Mouse (Mus musculus) forebrain, embryonic 11.5 days (tissue): ENCODE measurements at regions not wholly inside any gene's neighbourhood (a gene's known extent, or its start where the extent isn't known, plus 50 kb on each side); places are given as distances from the start of the nearest gene placed in this dataset.
"Not testable (repeated sequence)": the region's sequence is repeated elsewhere in the genome, so short reads cannot be mapped to it uniquely, and the experiment has no call there.

Experiments
- ATAC-seq: fragments of 200-750 bp; cut with Nextera tagmentation; replicated peaks from 2 replicates; pipeline ENCODE4 v1.8.0; 2017; ENCODE audit warnings: moderate TSS enrichment; ENCODE audit not compliant: low FRiP score
- DNase-seq: peaks from one replicate; pipeline ENCODE4 v3.0.0-alpha.2; 2017; ENCODE audit warnings: low spot score
- H3K27ac ChIP-seq: fragments of 300-500 bp; sonication (generic); 2 replicates; pipeline ENCODE4 v1.5.1; 2014; ENCODE audit warnings: low read depth, low read length
- H3K27me3 ChIP-seq: fragments of 300-500 bp; sonication (generic); 2 replicates; pipeline ENCODE4 v1.6.1; 2014; ENCODE audit warnings: mild to moderate bottlenecking, low read length, mixed read lengths; ENCODE audit not compliant: control insufficient read depth, insufficient read depth
- H3K36me3 ChIP-seq: fragments of 300-500 bp; sonication (generic); 2 replicates; pipeline ENCODE4 v1.6.1; 2014; ENCODE audit warnings: mild to moderate bottlenecking, low read length, moderate library complexity, mixed read lengths; ENCODE audit not compliant: control insufficient read depth, insufficient read depth
- H3K4me1 ChIP-seq: fragments of 300-500 bp; sonication (generic); replicated peaks from 2 replicates; pipeline ENCODE4 v1.6.1; 2014; ENCODE audit warnings: low read length, mixed read lengths; ENCODE audit not compliant: control insufficient read depth, insufficient read depth
- H3K4me2 ChIP-seq: fragments of 300-500 bp; sonication (generic); 2 replicates; pipeline ENCODE4 v1.6.1; 2014; ENCODE audit warnings: low read depth, mild to moderate bottlenecking, low read length, moderate library complexity, mixed read lengths; ENCODE audit not compliant: severe bottlenecking
- H3K4me3 ChIP-seq: fragments of 300-500 bp; sonication (generic); 2 replicates; pipeline ENCODE4 v1.5.1; 2014; ENCODE audit warnings: low read depth, low read length
- H3K9ac ChIP-seq: fragments of 300-500 bp; sonication (generic); 2 replicates; pipeline ENCODE4 v1.6.1; 2014; ENCODE audit warnings: low read length
- H3K9me3 ChIP-seq: fragments of 300-500 bp; sonication (generic); 2 replicates; pipeline ENCODE4 v1.6.1; 2016; ENCODE audit warnings: low read length, mixed read lengths; ENCODE audit not compliant: control insufficient read depth
- WGBS: fragments of 180-500 bp; shearing (Covaris S2); extraction: QIAGEN DNeasy Blood & Tissue Kit; methylation state at CpG from one replicate; pipeline ENCODE4 v1.1.7; 2014; 5-methylcytosine and 5-hydroxymethylcytosine counted together

DNA sequence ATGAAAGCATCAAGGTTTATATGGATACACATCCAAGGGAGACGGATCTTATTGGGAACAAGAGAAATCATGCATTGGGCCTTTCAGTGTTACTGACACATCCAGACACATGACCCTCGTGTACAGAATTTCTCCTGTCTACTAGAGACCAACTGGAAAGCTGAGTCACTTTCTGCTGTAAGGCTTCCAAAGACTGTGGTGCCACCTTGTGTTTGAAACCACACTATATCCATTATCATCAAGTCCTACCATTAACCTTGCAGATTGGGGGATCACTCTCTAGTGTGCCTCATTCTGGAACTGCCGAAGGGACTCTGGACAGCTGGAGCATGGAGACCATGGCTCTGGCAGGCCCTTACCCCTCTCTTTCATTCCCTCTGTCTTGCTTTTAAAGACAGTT, 125.2 kb downstream of the Zxdb start:
- not testable (repeated sequence) for H3K27me3 ChIP-seq, H3K27ac ChIP-seq, H3K4me1 ChIP-seq, H3K4me3 ChIP-seq, DNase-seq, H3K4me2 ChIP-seq, H3K9me3 ChIP-seq, ATAC-seq, H3K9ac ChIP-seq, H3K36me3 ChIP-seq
- no CpG with 5 or more reads among the region's 3 CpGs for WGBS

DNA sequence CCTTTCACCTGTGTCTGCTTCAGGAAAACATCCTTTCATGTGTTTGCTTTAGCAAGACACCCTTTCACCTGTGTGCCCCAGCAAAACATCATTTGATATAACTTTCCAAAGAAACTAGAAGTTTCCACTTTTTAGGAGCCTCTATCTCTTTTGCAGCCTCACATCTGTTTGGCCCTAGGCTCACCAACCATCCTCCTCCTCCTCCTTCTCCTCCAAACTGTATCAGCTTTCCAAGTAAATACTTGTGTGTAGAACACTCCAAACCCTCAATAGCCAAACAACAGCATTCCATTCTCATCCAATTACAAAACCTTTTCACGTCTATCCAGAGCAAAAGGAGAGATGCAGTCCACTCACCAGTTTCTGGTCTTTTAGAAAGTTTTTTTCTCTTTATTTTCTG, 133.1 kb downstream of the Zxdb start:
- no peaks in the 10 kb centered on the region for H3K4me1 ChIP-seq
- ATAC-seq (no peak), DNase-seq (no peak)
- H3K27ac ChIP-seq = no peak overlapping the region
- no peak overlapping the region for H3K4me3 ChIP-seq
- no peaks in the 10 kb centered on the region for H3K36me3 ChIP-seq
- H3K9me3 ChIP-seq = no peaks in the 10 kb centered on the region
- no peak overlapping the region for H3K9ac ChIP-seq
- no peaks in the 10 kb centered on the region for H3K27me3 ChIP-seq
- WGBS = 58% methylated on average over 1 of the region's 1 CpGs
- H3K4me2 ChIP-seq = no peak overlapping the region

DNA sequence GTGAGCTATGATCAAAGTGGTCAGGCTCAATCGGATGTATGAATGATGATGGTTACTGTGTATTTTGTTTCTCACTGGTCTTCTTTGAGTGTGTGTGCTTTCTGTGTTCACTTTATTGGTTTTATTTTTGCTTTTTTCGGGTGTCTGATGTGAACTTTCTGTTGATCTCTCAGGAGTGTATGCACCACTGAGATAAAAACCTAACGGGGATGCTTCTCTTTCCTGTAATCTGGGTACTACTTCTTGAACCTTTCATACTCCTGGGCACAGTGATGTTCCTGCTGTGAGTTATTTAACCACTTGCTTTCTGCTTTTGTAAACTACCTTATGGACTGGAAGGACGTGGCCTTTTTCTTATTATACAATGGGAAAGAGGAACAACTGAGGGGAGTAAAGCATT, 133.6 kb downstream of the Zxdb start:
- no peak for DNase-seq
- no peak overlapping the region for H3K9ac ChIP-seq
- H3K36me3 ChIP-seq = no peaks in the 10 kb centered on the region
- WGBS = 69% methylated on average over 4 of the region's 4 CpGs
- no peaks in the 10 kb centered on the region for H3K9me3 ChIP-seq
- no peak overlapping the region for H3K4me3 ChIP-seq
- H3K4me2 ChIP-seq = no peak overlapping the region
- H3K27ac ChIP-seq = no peak overlapping the region
- H3K4me1 ChIP-seq = no peaks in the 10 kb centered on the region
- H3K27me3 ChIP-seq = no peaks in the 10 kb centered on the region
- ATAC-seq = no peak

DNA sequence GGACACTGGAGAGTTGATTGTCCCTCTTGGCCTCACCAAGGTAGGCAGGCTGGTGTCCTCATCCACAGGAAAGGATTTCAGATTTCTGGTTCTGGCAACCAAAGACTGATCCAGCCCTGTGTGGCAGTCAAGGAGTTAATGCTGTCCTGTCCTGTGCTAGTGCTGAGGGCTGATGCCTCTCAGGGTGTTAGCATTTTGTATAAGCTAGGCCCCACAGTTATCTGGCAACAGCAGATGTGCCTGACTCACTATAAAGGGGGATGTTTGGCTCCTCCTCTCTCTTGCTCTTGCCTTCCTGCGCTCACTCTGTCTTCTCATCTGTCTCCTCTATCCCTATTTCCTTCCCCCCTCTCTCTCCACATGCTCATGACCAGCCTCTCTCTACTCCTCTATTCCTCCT, 138.8 kb downstream of the Zxdb start:
- ATAC-seq = no peak
- Histone ChIP-seq H3K27ac (no peak overlapping the region), H3K9ac (no peak overlapping the region), H3K4me3 (no peak overlapping the region), H3K4me2 (no peak overlapping the region), H3K27me3 (no peaks in the 10 kb centered on the region), H3K9me3 (no peaks in the 10 kb centered on the region), H3K4me1 (no peaks in the 10 kb centered on the region), H3K36me3 (no peaks in the 10 kb centered on the region)
- no peak for DNase-seq
- 75% methylated on average over 1 of the region's 1 CpGs for WGBS

DNA sequence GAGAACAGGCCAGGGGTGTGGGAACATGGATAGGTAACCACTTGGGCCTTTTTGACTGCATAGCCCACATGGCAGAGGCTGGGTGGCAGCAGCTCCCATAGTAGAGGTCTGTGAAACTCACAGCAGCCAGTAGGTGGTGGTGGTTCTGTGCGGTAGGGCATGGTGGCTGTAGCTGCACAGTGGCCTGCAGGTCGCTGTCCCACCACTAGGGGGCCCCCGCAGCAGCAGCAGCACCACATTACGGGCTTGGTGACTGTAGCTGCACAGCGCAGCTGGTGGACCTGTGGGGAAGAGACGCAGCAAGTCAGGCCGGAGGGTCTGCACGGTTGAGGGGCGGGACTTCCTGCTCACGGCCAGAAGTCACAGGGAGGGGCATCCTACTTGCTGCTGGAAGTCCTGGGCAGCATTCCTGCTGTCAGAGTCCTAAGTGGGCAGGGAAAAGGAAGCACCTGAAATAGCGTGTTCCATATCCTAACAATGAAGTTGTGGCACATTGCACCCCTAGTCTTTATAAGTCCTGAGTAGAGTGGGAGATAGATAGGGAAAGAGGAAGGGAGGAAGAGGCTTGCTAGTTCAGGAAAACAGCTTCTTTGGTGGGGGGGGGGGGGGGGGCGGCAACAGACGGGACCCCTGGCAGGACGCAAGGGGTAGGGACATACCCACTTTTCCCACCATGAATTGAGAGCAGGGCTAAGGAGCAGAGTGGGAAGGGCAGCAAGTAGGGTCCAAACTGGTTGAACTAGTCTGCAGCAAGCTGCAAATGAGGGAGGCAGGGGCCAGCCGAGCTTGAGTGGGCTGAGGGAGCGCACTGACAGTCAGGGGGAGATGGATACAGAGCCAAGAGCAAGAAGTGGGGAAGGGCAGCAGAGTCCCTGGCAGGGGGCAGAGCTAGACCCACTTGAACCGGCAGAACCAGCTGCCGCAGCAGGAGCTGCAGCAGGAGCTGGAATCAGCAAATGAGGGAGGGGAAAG, 141.4 kb downstream of the Zxdb start:
- peak; percentile 99 for ATAC-seq
- H3K36me3 ChIP-seq = no peaks in the 10 kb centered on the region
- H3K4me2 ChIP-seq = peak overlapping the region; percentile 54
- 25% methylated on average over 18 of the region's 18 CpGs for WGBS
- H3K4me1 ChIP-seq = no peaks in the 10 kb centered on the region
- H3K4me3 ChIP-seq = peak overlapping the region; percentile 35
- peak overlapping the region; percentile 27 for H3K9ac ChIP-seq
- no peak overlapping the region for H3K27ac ChIP-seq
- no peaks in the 10 kb centered on the region for H3K27me3 ChIP-seq
- H3K9me3 ChIP-seq = no peaks in the 10 kb centered on the region
- peak; percentile 95 for DNase-seq

DNA sequence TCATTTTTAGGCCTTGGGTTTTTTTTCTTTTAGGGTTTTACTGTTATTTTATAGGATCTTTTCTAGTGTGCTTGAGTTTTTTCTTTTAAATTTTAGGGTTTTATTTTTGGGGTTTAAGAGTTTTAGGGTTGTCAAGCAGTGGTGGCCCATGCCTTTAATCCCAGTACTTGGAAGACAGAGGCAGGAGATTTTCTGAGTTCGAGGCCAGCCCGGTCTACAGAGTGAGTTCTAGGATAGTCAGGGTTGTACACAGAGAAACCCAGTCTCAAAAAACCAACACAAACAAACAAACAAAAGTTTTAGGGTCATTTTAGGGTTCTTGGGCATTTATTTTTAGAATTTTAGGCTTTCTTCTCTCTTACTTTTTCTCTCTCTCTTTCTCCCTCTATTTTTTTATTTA, 142.9 kb downstream of the Spin4 start:
- H3K9me3 ChIP-seq, H3K9ac ChIP-seq, H3K4me3 ChIP-seq, H3K4me1 ChIP-seq, ATAC-seq, H3K27me3 ChIP-seq, H3K4me2 ChIP-seq, H3K27ac ChIP-seq, DNase-seq, H3K36me3 ChIP-seq: not testable (repeated sequence)
- WGBS = 96% methylated on average over 2 of the region's 2 CpGs
